Mouse (Mus musculus): Measurements from ENCODE around the gene Btbd17. TPM values are rescaled to one million over a fixed set of nuclear protein-coding genes. Genes with fewer than 3 reads are reported as not detected.

Gene Btbd17
- polyA plus RNA-seq, 1 experiment from 2014 or later, result 1.1 TPM

GRCm38 (mm10) chr11:114790841-114791240, 4.9 kb downstream of the Btbd17 start:
- Histone ChIP-seq H3K4me3 (no peak overlapping the region), H3K9me3 (no peaks in the 10 kb centered on the region), H3K27me3 (peaks cover 93% of the 10 kb centered on the region), H3K36me3 (no peaks in the 10 kb centered on the region), H3K4me2 (no peak overlapping the region), H3K27ac (no peak overlapping the region), H3K9ac (no peak overlapping the region), H3K4me1 (peaks cover 34% of the 10 kb centered on the region)
- ATAC-seq (ENCODE audit: insufficient number of reproducible peaks, insufficient read depth, low FRiP score, low TSS enrichment, low read depth), result no peak
- 20% methylated on average over 4 of the region's 4 CpGs for WGBS

DNA sequence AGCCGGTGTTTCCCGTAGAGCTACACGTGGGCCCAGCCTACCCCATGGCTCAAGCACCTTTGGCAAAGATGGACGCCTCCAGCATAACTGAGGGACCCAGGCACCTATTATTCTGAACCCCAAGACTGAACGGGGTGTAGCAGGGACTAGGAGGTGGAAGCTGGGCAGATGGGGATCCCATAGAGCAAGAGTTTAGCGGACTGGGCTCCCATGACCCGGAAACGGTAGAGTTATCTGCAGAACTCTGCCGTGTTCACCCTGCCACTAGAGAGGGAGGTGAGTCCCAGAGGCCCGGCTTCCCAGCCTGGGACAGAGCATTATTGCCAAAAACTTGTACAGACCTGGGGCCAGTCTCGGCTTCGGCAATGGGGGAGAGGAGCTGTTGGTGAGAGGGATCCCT, 5.6 kb downstream of the Btbd17 start:
- no peaks in the 10 kb centered on the region for H3K36me3 ChIP-seq
- H3K27me3 ChIP-seq, result peaks cover 99% of the 10 kb centered on the region
- H3K9me3 ChIP-seq, result no peaks in the 10 kb centered on the region
- peaks cover 29% of the 10 kb centered on the region for H3K4me1 ChIP-seq
- H3K4me2 ChIP-seq, result no peak overlapping the region
- H3K9ac ChIP-seq, result no peak overlapping the region
- 67% methylated on average over 12 of the region's 12 CpGs for WGBS
- H3K4me3 ChIP-seq, result no peak overlapping the region
- H3K27ac ChIP-seq, result no peak overlapping the region
- ATAC-seq (ENCODE audit: insufficient number of reproducible peaks, insufficient read depth, low FRiP score, low TSS enrichment, low read depth), result no peak

DNA sequence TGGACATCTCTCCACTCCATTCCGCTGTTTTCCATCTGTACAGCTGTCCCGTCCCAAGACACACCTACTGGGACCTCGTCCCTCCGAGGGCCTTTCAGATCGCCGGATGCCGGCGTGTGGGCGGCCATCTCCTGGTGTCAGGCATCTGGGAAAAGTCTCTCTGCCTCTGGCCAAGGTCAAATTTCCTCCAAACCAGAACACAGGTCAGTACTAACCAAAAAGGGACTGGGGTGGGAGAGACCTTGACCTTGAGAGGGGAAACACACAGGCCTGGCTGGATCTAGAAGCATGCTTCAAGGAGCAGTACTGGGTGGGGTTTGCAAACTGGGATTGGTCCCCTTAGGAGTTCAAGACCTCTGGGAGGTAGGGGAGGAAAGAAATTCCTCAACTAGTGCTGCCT, 6.0 kb downstream of the Btbd17 start:
- H3K27me3 ChIP-seq, result peaks cover 100% of the 10 kb centered on the region
- H3K9me3 ChIP-seq, result no peaks in the 10 kb centered on the region
- no peak overlapping the region for H3K27ac ChIP-seq
- H3K4me1 ChIP-seq, result peaks cover 25% of the 10 kb centered on the region
- no peak overlapping the region for H3K4me2 ChIP-seq
- no peaks in the 10 kb centered on the region for H3K36me3 ChIP-seq
- H3K9ac ChIP-seq, result no peak overlapping the region
- WGBS, result 52% methylated on average over 9 of the region's 9 CpGs
- no peak overlapping the region for H3K4me3 ChIP-seq
- ATAC-seq (ENCODE audit: insufficient number of reproducible peaks, insufficient read depth, low FRiP score, low TSS enrichment, low read depth), result no peak

- H3K9me3 ChIP-seq, result no peaks in the 10 kb centered on the region
- peak overlapping the region; percentile 18; the same call in 1 of the 2 replicates for H3K4me3 ChIP-seq
- peak overlapping the region; percentile 52; the same call in 1 of the 2 replicates for H3K9ac ChIP-seq
- H3K36me3 ChIP-seq, result no peaks in the 10 kb centered on the region
- H3K4me1 ChIP-seq, result peaks cover 25% of the 10 kb centered on the region
- H3K27ac ChIP-seq, result no peak overlapping the region
- ATAC-seq (ENCODE audit: insufficient number of reproducible peaks, insufficient read depth, low FRiP score, low TSS enrichment, low read depth), result no peak
- H3K4me2 ChIP-seq, result peak overlapping the region; percentile 50
- H3K27me3 ChIP-seq, result peaks cover 100% of the 10 kb centered on the region
- 8% methylated on average over 30 of the region's 30 CpGs for WGBS
Measured at GRCm38 (mm10) chr11:114789061-114789714, 6.6 kb downstream of the Btbd17 start.

GRCm38 (mm10) chr11:114787611-114788010, 8.1 kb downstream of the Btbd17 start:
- Histone ChIP-seq H3K4me3 (no peak overlapping the region), H3K27ac (no peak overlapping the region), H3K36me3 (no peaks in the 10 kb centered on the region), H3K4me2 (no peak overlapping the region), H3K4me1 (peaks cover 25% of the 10 kb centered on the region), H3K9ac (no peak overlapping the region), H3K9me3 (no peaks in the 10 kb centered on the region), H3K27me3 (peaks cover 92% of the 10 kb centered on the region)
- 86% methylated on average over 3 of the region's 3 CpGs for WGBS
- ATAC-seq (ENCODE audit: insufficient number of reproducible peaks, insufficient read depth, low FRiP score, low TSS enrichment, low read depth), result no peak

GRCm38 (mm10) chr11:114786326-114786725, 9.4 kb downstream of the Btbd17 start:
- Histone ChIP-seq H3K4me2 (peak overlapping the region; percentile 62), H3K4me3 (peak overlapping the region; percentile 39), H3K9ac (peak overlapping the region; percentile 54; the same call in 1 of the 2 replicates), H3K27me3 (peaks cover 81% of the 10 kb centered on the region), H3K36me3 (no peaks in the 10 kb centered on the region), H3K4me1 (peaks cover 12% of the 10 kb centered on the region), H3K9me3 (no peaks in the 10 kb centered on the region), H3K27ac (no peak overlapping the region)
- WGBS, result 2% methylated on average over 43 of the region's 43 CpGs
- no peak for ATAC-seq (ENCODE audit: insufficient number of reproducible peaks, insufficient read depth, low FRiP score, low TSS enrichment, low read depth)

GRCm38 (mm10) chr11:114785892-114786291, 9.9 kb downstream of the Btbd17 start:
- Histone ChIP-seq H3K27me3 (peaks cover 79% of the 10 kb centered on the region), H3K4me3 (peak overlapping the region; percentile 39), H3K27ac (no peak overlapping the region), H3K4me2 (peak overlapping the region; percentile 62), H3K9me3 (no peaks in the 10 kb centered on the region), H3K9ac (no peak overlapping the region), H3K4me1 (peaks cover 11% of the 10 kb centered on the region), H3K36me3 (no peaks in the 10 kb centered on the region)
- ATAC-seq (ENCODE audit: insufficient number of reproducible peaks, insufficient read depth, low FRiP score, low TSS enrichment, low read depth), result no peak
- 52% methylated on average over 10 of the region's 10 CpGs for WGBS

DNA sequence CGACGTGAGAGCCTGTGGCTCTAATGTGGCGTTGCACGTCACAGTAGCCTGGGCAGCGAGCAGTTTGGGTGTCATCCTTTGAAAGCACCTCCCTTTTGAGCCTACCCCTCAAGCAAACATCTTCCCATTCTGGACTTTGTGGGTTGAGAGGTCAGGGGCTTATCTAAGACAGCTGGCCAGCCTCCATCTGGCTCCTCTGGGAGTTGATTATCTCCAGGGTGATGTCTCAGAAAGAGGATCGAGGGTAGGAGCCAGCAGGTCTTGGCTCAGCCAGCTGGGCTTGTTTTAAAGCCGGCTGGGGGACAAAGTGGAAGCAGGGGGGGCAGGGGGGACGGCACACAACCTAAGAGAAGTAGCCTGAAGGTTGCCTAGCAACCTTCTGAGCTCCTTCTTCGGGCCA, 15.7 kb downstream of the Btbd17 start:
- H3K4me2 ChIP-seq, result no peak overlapping the region
- no peaks in the 10 kb centered on the region for H3K4me1 ChIP-seq
- H3K36me3 ChIP-seq, result no peaks in the 10 kb centered on the region
- H3K27me3 ChIP-seq, result peaks cover 35% of the 10 kb centered on the region
- H3K9ac ChIP-seq, result no peak overlapping the region
- no peak for ATAC-seq (ENCODE audit: insufficient number of reproducible peaks, insufficient read depth, low FRiP score, low TSS enrichment, low read depth)
- no peak overlapping the region for H3K4me3 ChIP-seq
- no peak overlapping the region for H3K27ac ChIP-seq
- H3K9me3 ChIP-seq, result no peaks in the 10 kb centered on the region
- WGBS, result 50% methylated on average over 9 of the region's 9 CpGs

GRCm38 (mm10) chr11:114771896-114772295, 23.8 kb downstream of the Btbd17 start:
- Histone ChIP-seq H3K9me3 (no peaks in the 10 kb centered on the region), H3K4me2 (no peak overlapping the region), H3K4me1 (peaks cover 10% of the 10 kb centered on the region), H3K36me3 (no peaks in the 10 kb centered on the region), H3K27me3 (peaks cover 10% of the 10 kb centered on the region), H3K9ac (no peak overlapping the region), H3K4me3 (no peak overlapping the region), H3K27ac (no peak overlapping the region)
- WGBS, result 58% methylated on average over 2 of the region's 2 CpGs
- no peak for ATAC-seq (ENCODE audit: insufficient number of reproducible peaks, insufficient read depth, low FRiP score, low TSS enrichment, low read depth)

GRCm38 (mm10) chr11:114769911-114770310, 25.8 kb downstream of the Btbd17 start:
- WGBS, result 15% methylated on average over 6 of the region's 6 CpGs
- Histone ChIP-seq H3K4me1 (peaks cover 14% of the 10 kb centered on the region), H3K27me3 (peaks cover 29% of the 10 kb centered on the region), H3K9ac (0 out of 2 replicates have a peak overlapping the region, but pooled peaks have one; percentile 44), H3K4me2 (no peak overlapping the region), H3K4me3 (no peak overlapping the region), H3K36me3 (no peaks in the 10 kb centered on the region), H3K27ac (peak overlapping the region; percentile 24; the same call in 1 of the 2 replicates), H3K9me3 (no peaks in the 10 kb centered on the region)
- ATAC-seq (ENCODE audit: insufficient number of reproducible peaks, insufficient read depth, low FRiP score, low TSS enrichment, low read depth), result no peak

DNA sequence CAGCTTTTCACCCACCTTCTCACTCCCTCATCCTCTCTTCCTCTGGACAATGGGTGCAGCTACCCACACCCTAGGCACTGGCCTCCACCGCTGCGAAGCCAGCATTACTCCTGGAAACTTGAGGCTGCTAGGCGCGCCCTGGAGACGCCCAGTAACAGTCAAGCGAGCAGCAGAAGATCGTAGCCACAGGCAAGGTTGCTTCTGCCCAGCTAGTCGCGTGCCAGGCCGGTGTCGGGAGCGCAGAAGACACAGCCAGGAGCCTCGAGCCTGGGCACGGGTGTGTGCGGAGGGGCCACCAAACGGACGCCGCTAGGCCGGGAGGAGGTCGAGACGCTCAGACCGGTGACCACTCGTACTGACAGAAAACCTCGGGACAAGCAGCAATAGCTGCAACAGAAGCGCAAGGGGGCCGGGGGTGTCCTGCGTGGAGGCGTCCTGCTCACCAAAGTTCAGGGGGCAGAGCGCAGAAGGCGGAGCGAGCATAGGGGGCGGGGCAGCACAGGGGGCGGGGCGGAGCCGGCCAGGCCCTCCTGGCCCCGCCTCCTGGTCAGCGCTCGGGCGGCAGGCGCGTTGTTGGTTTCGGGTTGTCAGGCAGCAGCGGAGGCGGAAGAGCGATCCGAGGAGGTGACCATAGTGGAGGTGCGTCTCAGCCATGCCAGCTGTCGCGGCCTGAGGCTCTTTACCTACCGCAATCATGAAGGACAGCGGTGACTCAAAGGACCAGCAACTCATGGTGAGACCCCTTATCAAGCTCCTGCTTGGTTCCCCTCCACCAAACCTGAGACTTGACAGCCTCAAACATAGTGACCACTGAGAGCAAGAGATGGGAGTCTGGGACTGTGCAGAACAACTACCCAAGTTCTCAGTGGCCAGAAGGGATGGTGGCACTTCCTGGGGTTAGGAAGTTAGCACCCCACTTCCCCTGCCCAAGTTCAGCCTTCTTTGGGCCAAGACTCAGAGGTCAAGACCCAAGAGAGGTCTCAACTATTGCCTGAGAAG, 30.6 kb downstream of the Btbd17 start, which contains the start of gene Kif19a:
Kif19a (plus strand) TSS at position 569 of the 999 bp plus-strand sequence.
- peak; percentile 59 for ATAC-seq (ENCODE audit: insufficient number of reproducible peaks, insufficient read depth, low FRiP score, low TSS enrichment, low read depth)

More for the DNA sequence above, 30.6 kb downstream of the Btbd17 start, which contains the start of gene Kif19a:
- Histone ChIP-seq H3K4me1 (peaks cover 13% of the 10 kb centered on the region), H3K9ac (peak within 1 kb of the TSS; percentile 67), H3K9me3 (no peaks in the 10 kb centered on the region), H3K27ac (no peak within 1 kb of the TSS), H3K27me3 (peaks cover 41% of the 10 kb centered on the region), H3K4me2 (peak within 1 kb of the TSS; percentile 78), H3K36me3 (no peaks in the 10 kb centered on the region), H3K4me3 (peak within 1 kb of the TSS; percentile 47)
- 4% methylated on average over 51 of the region's 51 CpGs for WGBS
